Mouse (Mus musculus) kidney, postnatal 0 days (tissue): ENCODE data around the gene Tex33. TPM values are rescaled to one million over a fixed set of nuclear protein-coding genes. Genes with fewer than 3 reads are reported as not detected.
"Not testable (repeated sequence)": the region's sequence is repeated elsewhere in the genome, so short reads cannot be mapped to it uniquely, and the experiment has no call there.

Source experiments
- ATAC-seq: fragments of 200-750 bp; cut with Nextera tagmentation; replicated peaks from 2 replicates; pipeline ENCODE4 v1.8.0; 2017; ENCODE audit warnings: low read depth, moderate number of reproducible peaks, moderate TSS enrichment, moderate library complexity; ENCODE audit not compliant: low FRiP score
- DNase-seq: peaks from one replicate; pipeline ENCODE4 v3.0.0-alpha.2; 2016; ENCODE audit warnings: low spot score
- H3K27ac ChIP-seq: fragments of 300-500 bp; sonication (generic); 2 replicates; pipeline ENCODE4 v1.5.1; 2014; ENCODE audit warnings: mild to moderate bottlenecking
- H3K27me3 ChIP-seq: fragments of 300-500 bp; sonication (generic); 2 replicates; pipeline ENCODE4 v1.6.1; 2014; ENCODE audit warnings: low read length, mixed read lengths; ENCODE audit not compliant: insufficient read depth
- H3K36me3 ChIP-seq: fragments of 300-500 bp; sonication (generic); 2 replicates; pipeline ENCODE4 v1.6.1; 2014; ENCODE audit warnings: low read length, mixed read lengths; ENCODE audit not compliant: insufficient read depth
- H3K4me1 ChIP-seq: fragments of 300-500 bp; sonication (generic); replicated peaks from 2 replicates; pipeline ENCODE4 v1.6.1; 2014; ENCODE audit warnings: antibody characterized with exemption, low read length, mixed read lengths; ENCODE audit not compliant: insufficient read depth
- H3K4me2 ChIP-seq: fragments of 300-500 bp; sonication (generic); 2 replicates; pipeline ENCODE4 v1.6.1; 2014; ENCODE audit warnings: mild to moderate bottlenecking, low read length, moderate library complexity, mixed read lengths
- H3K4me3 ChIP-seq: fragments of 300-500 bp; sonication (generic); replicated peaks from 2 replicates; pipeline ENCODE4 v1.5.1; 2014; ENCODE audit warnings: low read depth, low read length
- H3K9ac ChIP-seq: fragments of 300-500 bp; sonication (generic); 2 replicates; pipeline ENCODE4 v1.6.1; 2014; ENCODE audit warnings: low read depth, low read length
- H3K9me3 ChIP-seq: fragments of 300-500 bp; sonication (generic); replicated peaks from 2 replicates; pipeline ENCODE4 v1.6.1; 2016; ENCODE audit warnings: low read length, inconsistent platforms, mixed read lengths
- CTCF ChIP-seq: IDR thresholded peaks from 2 replicates; pipeline ENCODE4 v1.5.1; 2016; ENCODE audit warnings: antibody characterized with exemption, low read depth, mild to moderate bottlenecking, moderate library complexity
- WGBS: fragments of 180-500 bp; shearing (Covaris S2); extraction: QIAGEN DNeasy Blood & Tissue Kit; methylation state at CpG from one replicate; pipeline ENCODE4 v1.1.7; 2014; 5-methylcytosine and 5-hydroxymethylcytosine counted together
- polyA plus RNA-seq: library from polyadenylated mRNA; unstranded; fragments of >200 nt; fragmentation: Nextera tagmentation; extraction: Ambion mirVana; gene quantifications from 2 replicates; pipeline ENCODE4 v1.2.1, GENCODE M21; 2015

Tex33 gene
- polyA plus RNA-seq, 1 experiment from 2014 or later, result not detected

- Histone ChIP-seq H3K27me3 (no peaks in the 10 kb centered on the region), H3K4me1 (no peaks in the 10 kb centered on the region), H3K36me3 (no peaks in the 10 kb centered on the region), H3K9me3 (no peaks in the 10 kb centered on the region), H3K4me2 (no peak overlapping the region), H3K4me3 (no peak overlapping the region), H3K27ac (no peak overlapping the region), H3K9ac (no peak overlapping the region)
- peak; percentile 54 for DNase-seq
- ATAC-seq, result no peak
- WGBS, result 0% methylated on average over 1 of the region's 1 CpGs
- peak; percentile 82 for TF ChIP-seq CTCF
These were observed 40.8 kb downstream of the Tex33 start for GRCm38 (mm10) chr15:78354958-78355357.

GRCm38 (mm10) chr15:78351586-78352165, 44.0 kb downstream of the Tex33 start:
- H3K36me3 ChIP-seq, result no peaks in the 10 kb centered on the region
- no peaks in the 10 kb centered on the region for H3K9me3 ChIP-seq
- H3K4me2 ChIP-seq, result no peak overlapping the region
- H3K27ac ChIP-seq, result no peak overlapping the region
- WGBS, result 58% methylated on average over 3 of the region's 3 CpGs
- no peak for TF ChIP-seq CTCF
- ATAC-seq (no peak), DNase-seq (no peak)
- H3K27me3 ChIP-seq, result no peaks in the 10 kb centered on the region
- H3K4me1 ChIP-seq, result no peaks in the 10 kb centered on the region
- no peak overlapping the region for H3K9ac ChIP-seq
- no peak overlapping the region for H3K4me3 ChIP-seq

GRCm38 (mm10) chr15:78344567-78344966, 51.1 kb downstream of the Tex33 start:
- H3K27me3 ChIP-seq, result no peaks in the 10 kb centered on the region
- H3K9me3 ChIP-seq, result no peaks in the 10 kb centered on the region
- H3K4me3 ChIP-seq, result no peak overlapping the region
- no peak overlapping the region for H3K9ac ChIP-seq
- ATAC-seq (no peak), DNase-seq (no peak)
- no peak for TF ChIP-seq CTCF
- no peaks in the 10 kb centered on the region for H3K4me1 ChIP-seq
- H3K36me3 ChIP-seq, result no peaks in the 10 kb centered on the region
- WGBS, result 74% methylated on average over 3 of the region's 3 CpGs
- H3K4me2 ChIP-seq, result no peak overlapping the region
- no peak overlapping the region for H3K27ac ChIP-seq

GRCm38 (mm10) chr15:78343683-78344082, 52.0 kb downstream of the Tex33 start:
- Histone ChIP-seq H3K36me3 (no peaks in the 10 kb centered on the region), H3K4me2 (no peak overlapping the region), H3K4me1 (no peaks in the 10 kb centered on the region), H3K9ac (no peak overlapping the region), H3K27ac (no peak overlapping the region), H3K9me3 (no peaks in the 10 kb centered on the region), H3K4me3 (no peak overlapping the region), H3K27me3 (no peaks in the 10 kb centered on the region)
- no peak for TF ChIP-seq CTCF
- 8% methylated on average over 1 of the region's 1 CpGs for WGBS
- DNase-seq, result no peak
- ATAC-seq, result no peak

GRCm38 (mm10) chr15:78340919-78341318, 54.8 kb downstream of the Tex33 start:
- H3K4me3 ChIP-seq, H3K9me3 ChIP-seq, H3K4me1 ChIP-seq, H3K4me2 ChIP-seq, H3K27ac ChIP-seq, H3K9ac ChIP-seq, H3K36me3 ChIP-seq, ATAC-seq, DNase-seq, H3K27me3 ChIP-seq: not testable (repeated sequence)
- 57% methylated on average over 6 of the region's 7 CpGs for WGBS

GRCm38 (mm10) chr15:78339627-78340423, 55.9 kb downstream of the Tex33 start:
- not testable (repeated sequence) for H3K27ac ChIP-seq, ATAC-seq, H3K4me1 ChIP-seq, H3K4me2 ChIP-seq, H3K9ac ChIP-seq, H3K36me3 ChIP-seq, H3K9me3 ChIP-seq, H3K4me3 ChIP-seq, H3K27me3 ChIP-seq
- peak; percentile 86 for TF ChIP-seq CTCF
- DNase-seq, result peak; percentile 72
- WGBS, result 32% methylated on average over 7 of the region's 7 CpGs

GRCm38 (mm10) chr15:78334380-78334779, 61.3 kb downstream of the Tex33 start:
- H3K9ac ChIP-seq, result no peak overlapping the region
- no peak overlapping the region for H3K4me3 ChIP-seq
- H3K27ac ChIP-seq, result no peak overlapping the region
- no peaks in the 10 kb centered on the region for H3K9me3 ChIP-seq
- H3K36me3 ChIP-seq, result no peaks in the 10 kb centered on the region
- TF ChIP-seq CTCF, result no peak
- H3K27me3 ChIP-seq, result no peaks in the 10 kb centered on the region
- ATAC-seq, result no peak
- WGBS, result 84% methylated on average over 3 of the region's 3 CpGs
- H3K4me2 ChIP-seq, result no peak overlapping the region
- DNase-seq, result no peak
- no peaks in the 10 kb centered on the region for H3K4me1 ChIP-seq
